Mouse (Mus musculus) intestine, postnatal 0 days (tissue): ENCODE results near the gene Omp. TPM values are rescaled to one million over a fixed set of nuclear protein-coding genes. Genes with fewer than 3 reads are reported as not detected.

Source experiments
- ATAC-seq: fragments of 200-750 bp; cut with Nextera tagmentation; 2 replicates; pipeline ENCODE4 v1.8.0; 2017; ENCODE audit warnings: mild to moderate bottlenecking, moderate TSS enrichment, moderate library complexity
- H3K27ac ChIP-seq: fragments of 300-500 bp; sonication (generic); 2 replicates; pipeline ENCODE4 v1.5.1; 2014; ENCODE audit warnings: mild to moderate bottlenecking, low read depth, low read length, moderate library complexity
- H3K27me3 ChIP-seq: fragments of 300-500 bp; sonication (generic); replicated peaks from 2 replicates; pipeline ENCODE4 v1.6.1; 2014; ENCODE audit warnings: low read length, mixed read lengths; ENCODE audit not compliant: control insufficient read depth, insufficient read depth
- H3K36me3 ChIP-seq: fragments of 300-500 bp; sonication (generic); 2 replicates; pipeline ENCODE4 v1.6.1; 2014; ENCODE audit warnings: mild to moderate bottlenecking, moderate library complexity; ENCODE audit not compliant: control insufficient read depth, insufficient read depth
- H3K4me1 ChIP-seq: fragments of 300-500 bp; sonication (generic); replicated peaks from 2 replicates; pipeline ENCODE4 v1.6.1; 2014; ENCODE audit warnings: antibody characterized with exemption, low read length, mixed read lengths; ENCODE audit not compliant: control insufficient read depth, insufficient read depth
- H3K4me2 ChIP-seq: fragments of 300-500 bp; sonication (generic); replicated peaks from 2 replicates; pipeline ENCODE4 v1.6.1; 2014; ENCODE audit warnings: low read depth, mild to moderate bottlenecking, moderate library complexity
- H3K4me3 ChIP-seq: fragments of 300-500 bp; sonication (generic); 2 replicates; pipeline ENCODE4 v1.5.1; 2014; ENCODE audit warnings: low read depth, low read length
- H3K9ac ChIP-seq: fragments of 300-500 bp; sonication (generic); 2 replicates; pipeline ENCODE4 v1.6.1; 2014; ENCODE audit warnings: mild to moderate bottlenecking, low read depth, low read length
- H3K9me3 ChIP-seq: fragments of 300-500 bp; sonication (generic); 2 replicates; pipeline ENCODE4 v1.6.1; 2016; ENCODE audit warnings: mixed run types; ENCODE audit not compliant: control insufficient read depth
- CTCF ChIP-seq: sonication (generic); IDR thresholded peaks from 2 replicates; pipeline ENCODE4 v1.5.1; 2016; ENCODE audit warnings: low read depth, mild to moderate bottlenecking, control low read depth, antibody characterized with exemption, moderate library complexity
- WGBS: fragments of 180-500 bp; shearing (Covaris S2); extraction: QIAGEN DNeasy Blood & Tissue Kit; methylation state at CpG from one replicate; pipeline ENCODE4 v1.1.7; 2014; 5-methylcytosine and 5-hydroxymethylcytosine counted together
- polyA plus RNA-seq: library from polyadenylated mRNA; unstranded; fragments of >200 nt; fragmentation: Nextera tagmentation; extraction: Ambion mirVana; gene quantifications from 2 replicates; pipeline ENCODE4 v1.2.1, GENCODE M21; 2015

Omp gene
- polyA plus RNA-seq, result 0.10 and 0.26 TPM in 2 replicates

DNA sequence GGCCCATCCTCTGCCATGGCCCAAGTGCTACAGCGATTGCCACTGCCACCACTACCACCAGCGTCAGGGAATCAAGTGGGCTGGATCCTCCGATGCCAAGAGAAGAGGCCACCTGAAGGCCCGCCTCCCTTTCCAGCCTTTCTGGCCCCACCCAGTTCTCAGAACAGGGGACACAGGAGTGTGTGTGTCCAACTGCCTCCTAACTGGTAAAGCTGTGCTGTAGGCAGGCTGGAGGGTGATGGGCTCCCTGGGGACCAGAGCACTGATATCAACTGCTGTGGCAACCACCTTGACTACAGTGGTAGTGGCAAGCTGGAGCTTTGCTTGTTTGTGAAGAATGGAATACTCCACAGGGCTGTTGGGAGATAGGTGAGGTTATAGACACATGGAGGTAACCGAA lies at the start of gene Omp:
TSS of gene Omp (minus strand) at position 101 of the 400 bp plus-strand sequence.
- WGBS, result 87% methylated on average over 5 of the region's 5 CpGs
- Histone ChIP-seq H3K27me3 (no peaks in the 10 kb centered on the region), H3K4me2 (no peak within 1 kb of the TSS), H3K9ac (no peak within 1 kb of the TSS), H3K36me3 (no peaks in the 10 kb centered on the region), H3K4me1 (no peaks in the 10 kb centered on the region), H3K9me3 (no peaks in the 10 kb centered on the region), H3K27ac (no peak within 1 kb of the TSS), H3K4me3 (no peak within 1 kb of the TSS)
- TF ChIP-seq CTCF, result no peak
- no peak for ATAC-seq

DNA sequence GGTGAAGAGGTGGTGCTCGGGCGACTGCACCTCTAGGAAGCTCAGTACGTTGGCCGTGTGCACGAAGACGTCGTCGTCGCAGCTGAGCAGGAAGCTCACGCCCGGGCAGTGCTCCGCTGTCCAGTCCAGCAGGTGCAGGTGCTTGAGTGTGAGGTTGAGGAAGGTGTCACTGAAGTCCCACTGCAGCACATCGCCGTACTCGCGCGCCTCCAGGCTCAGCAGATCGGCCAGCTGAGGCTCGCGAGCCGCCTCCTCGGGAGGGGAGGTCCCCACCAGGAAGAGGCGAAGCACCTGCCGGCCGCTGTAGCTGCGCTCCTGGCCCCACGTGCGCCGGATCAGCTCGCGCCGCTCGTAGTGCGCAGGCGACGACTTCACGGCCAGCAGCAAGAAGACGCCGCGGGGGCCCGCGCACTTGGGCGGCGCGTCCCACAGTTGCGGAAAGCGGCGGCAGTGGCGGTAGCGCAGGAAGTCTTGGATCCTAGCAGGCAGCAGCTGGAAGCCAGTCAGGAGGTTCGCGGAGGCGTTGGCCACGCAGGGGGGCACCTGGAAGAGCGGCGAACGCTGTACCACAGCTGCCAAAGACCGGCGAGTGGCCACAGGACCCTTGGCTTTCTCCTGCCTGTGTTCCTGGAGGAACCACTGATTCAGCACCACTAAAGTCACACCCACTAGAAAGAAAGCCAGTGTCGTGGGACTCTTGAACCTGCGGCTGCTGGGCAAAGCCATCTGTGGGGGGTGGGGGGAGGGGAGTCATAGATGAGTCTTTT lies 48.9 kb upstream of the Omp start:
- Histone ChIP-seq H3K9me3 (no peaks in the 10 kb centered on the region), H3K4me2 (peak overlapping the region; percentile 65), H3K4me1 (peaks cover 14% of the 10 kb centered on the region), H3K27me3 (peaks cover 24% of the 10 kb centered on the region; the same call in 1 of the 2 replicates), H3K36me3 (no peaks in the 10 kb centered on the region), H3K27ac (no peak overlapping the region), H3K9ac (no peak overlapping the region; the same call in 1 of the 2 replicates), H3K4me3 (peak overlapping the region; percentile 29)
- TF ChIP-seq CTCF, result no peak
- WGBS, result 1% methylated on average over 61 of the region's 61 CpGs
- peak; percentile 19 for ATAC-seq

DNA sequence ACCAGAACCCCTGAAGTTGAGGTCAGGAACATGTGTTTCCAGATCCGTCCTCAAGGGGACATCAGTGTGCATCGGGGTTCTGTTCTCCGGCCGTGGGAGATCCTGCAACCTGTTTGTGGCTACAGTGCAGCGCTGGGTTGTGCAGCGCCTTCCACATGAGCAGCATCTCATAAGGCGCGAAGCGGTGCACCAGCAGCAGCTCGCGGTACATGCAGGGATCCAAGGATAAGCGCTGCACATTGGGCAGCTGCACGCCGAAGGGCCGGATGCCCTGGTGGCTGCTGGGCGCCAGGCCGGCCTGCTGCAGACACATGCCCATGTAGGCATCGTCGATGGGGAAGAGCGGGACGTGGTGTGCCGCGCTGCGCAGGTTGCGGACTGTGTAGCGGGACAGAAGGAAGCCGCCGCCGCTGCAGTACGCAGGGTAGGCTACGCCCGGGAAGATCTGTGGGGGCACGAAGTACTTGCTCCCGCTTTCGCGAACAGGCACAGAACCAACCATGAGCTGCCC lies 48.3 kb upstream of the Omp start:
- Histone ChIP-seq H3K4me1 (peaks cover 14% of the 10 kb centered on the region), H3K27me3 (peaks cover 24% of the 10 kb centered on the region; the same call in 1 of the 2 replicates), H3K4me2 (peak overlapping the region; percentile 65), H3K9me3 (no peaks in the 10 kb centered on the region), H3K27ac (no peak overlapping the region), H3K4me3 (peak overlapping the region; percentile 29), H3K36me3 (no peaks in the 10 kb centered on the region), H3K9ac (no peak overlapping the region; the same call in 1 of the 2 replicates)
- WGBS, result 3% methylated on average over 36 of the region's 36 CpGs
- ATAC-seq, result peak; percentile 22
- TF ChIP-seq CTCF, result peak; percentile 73

- Histone ChIP-seq H3K4me2 (no peak overlapping the region), H3K9me3 (no peaks in the 10 kb centered on the region), H3K27ac (no peak overlapping the region), H3K9ac (no peak overlapping the region), H3K36me3 (no peaks in the 10 kb centered on the region), H3K4me1 (peaks cover 14% of the 10 kb centered on the region), H3K27me3 (peaks cover 24% of the 10 kb centered on the region; the same call in 1 of the 2 replicates), H3K4me3 (no peak overlapping the region)
- peak; percentile 83 for TF ChIP-seq CTCF
- no peak for ATAC-seq
- 64% methylated on average over 17 of the region's 17 CpGs for WGBS
Observed at GRCm38 (mm10) chr7:98191571-98192250, 46.4 kb upstream of the Omp start.

GRCm38 (mm10) chr7:98190578-98190977 lies 45.3 kb upstream of the Omp start:
- no peak for ATAC-seq
- Histone ChIP-seq H3K27me3 (peaks cover 24% of the 10 kb centered on the region; the same call in 1 of the 2 replicates), H3K9me3 (no peaks in the 10 kb centered on the region), H3K36me3 (no peaks in the 10 kb centered on the region), H3K9ac (no peak overlapping the region), H3K4me3 (no peak overlapping the region), H3K27ac (no peak overlapping the region), H3K4me1 (peaks cover 14% of the 10 kb centered on the region), H3K4me2 (no peak overlapping the region)
- 90% methylated on average over 1 of the region's 1 CpGs for WGBS
- TF ChIP-seq CTCF, result peak; percentile 50

DNA sequence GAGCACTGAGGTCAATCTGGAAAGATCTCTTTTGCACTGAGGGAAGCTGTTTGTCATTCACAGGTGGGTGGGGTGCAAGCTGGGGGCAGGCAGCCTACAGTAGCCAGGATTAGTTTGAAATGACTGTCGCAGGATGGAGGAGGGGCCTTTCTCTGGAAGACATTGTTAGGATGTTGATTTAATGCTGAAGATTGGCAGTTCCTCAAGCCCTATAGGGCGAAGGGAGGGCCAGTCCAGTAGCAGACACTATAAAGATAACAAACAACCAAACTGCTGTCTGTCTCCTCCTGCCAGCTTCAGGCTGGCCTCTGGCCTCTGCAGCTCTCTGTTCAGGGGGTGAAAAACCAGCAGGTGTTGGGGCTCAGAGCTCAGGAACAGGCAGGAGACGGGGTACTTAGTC lies 44.4 kb upstream of the Omp start:
- 24% methylated on average over 3 of the region's 3 CpGs for WGBS
- no peak overlapping the region for H3K27ac ChIP-seq
- H3K4me1 ChIP-seq, result peaks cover 14% of the 10 kb centered on the region
- H3K9me3 ChIP-seq, result no peaks in the 10 kb centered on the region
- no peak overlapping the region for H3K4me3 ChIP-seq
- no peak for ATAC-seq
- H3K4me2 ChIP-seq, result no peak overlapping the region
- H3K9ac ChIP-seq, result no peak overlapping the region
- TF ChIP-seq CTCF, result no peak
- peaks cover 24% of the 10 kb centered on the region; the same call in 1 of the 2 replicates for H3K27me3 ChIP-seq
- no peaks in the 10 kb centered on the region for H3K36me3 ChIP-seq
